Mouse (Mus musculus): ENCODE measurements at regions not wholly inside any gene's neighbourhood (a gene's known extent, or its start where the extent isn't known, plus 50 kb on each side); places are given as distances from the start of the nearest gene placed in this dataset.
A peak's percentile ranks its signal among the peaks of the same experiment; 100 is the strongest.

DNA sequence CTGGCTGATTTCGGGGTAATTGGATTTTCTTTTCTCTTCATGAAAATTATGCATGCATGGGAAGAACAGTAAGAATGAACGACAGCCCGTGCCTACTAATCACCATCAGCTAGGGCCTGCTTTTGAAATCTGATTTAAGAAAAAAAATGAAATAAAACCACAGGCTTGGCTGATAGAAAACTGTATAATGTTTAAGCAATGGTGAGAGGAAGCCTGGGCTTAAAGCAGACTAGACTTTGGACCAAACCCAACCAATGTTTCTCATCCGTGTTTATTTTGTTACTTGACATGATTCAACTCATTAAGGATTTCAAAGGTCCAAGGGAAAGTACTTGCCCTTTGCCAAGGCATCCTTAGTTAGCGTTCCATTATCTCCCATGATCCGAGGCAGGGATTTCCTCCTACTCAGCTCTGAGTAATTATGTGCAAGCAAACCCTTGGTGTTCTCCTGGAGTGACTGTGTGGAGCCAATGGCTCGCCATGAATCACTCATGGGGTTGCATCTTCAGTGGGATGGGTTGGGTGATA lies 231.9 kb downstream of the Spry2 start:
- peak; percentile 89 for DNase-seq (ENCODE audit: low read depth)
- no peak for TF ChIP-seq CTCF (IDR thresholded peaks at IDR 0.05; ENCODE audit: borderline replicate concordance, extremely low read depth, insufficient read depth, insufficient read length)
- TF ChIP-seq POLR2A (IDR thresholded peaks at IDR 0.05; ENCODE audit: borderline replicate concordance, extremely low read depth, insufficient read depth, insufficient read length, poor library complexity, severe bottlenecking) = no peak

DNA sequence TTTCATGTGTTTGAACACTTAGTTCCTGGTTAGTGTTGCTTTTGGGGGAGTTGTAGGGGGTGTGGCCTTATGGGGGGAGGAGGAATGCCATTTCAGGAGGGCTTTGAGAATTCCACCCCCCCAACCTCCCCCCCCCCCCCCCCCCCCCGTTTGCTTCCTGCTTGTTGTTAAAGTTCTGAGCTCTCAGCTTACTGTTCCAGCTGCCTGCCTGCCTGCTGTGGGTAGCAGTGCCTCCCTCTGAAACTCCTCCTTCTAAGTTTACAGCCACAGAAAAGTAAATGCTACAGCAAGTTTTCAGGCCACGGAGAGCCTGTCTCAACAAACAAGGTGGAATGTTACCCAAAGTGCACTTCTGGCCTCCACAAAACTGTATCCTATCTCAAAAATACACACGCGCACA lies 233.1 kb downstream of the Spry2 start:
- no peak for DNase-seq (ENCODE audit: low read depth)
- TF ChIP-seq POLR2A (IDR thresholded peaks at IDR 0.05; ENCODE audit: borderline replicate concordance, extremely low read depth, insufficient read depth, insufficient read length, poor library complexity, severe bottlenecking) (no peak), CTCF (IDR thresholded peaks at IDR 0.05; ENCODE audit: borderline replicate concordance, extremely low read depth, insufficient read depth, insufficient read length) (no peak)

DNA sequence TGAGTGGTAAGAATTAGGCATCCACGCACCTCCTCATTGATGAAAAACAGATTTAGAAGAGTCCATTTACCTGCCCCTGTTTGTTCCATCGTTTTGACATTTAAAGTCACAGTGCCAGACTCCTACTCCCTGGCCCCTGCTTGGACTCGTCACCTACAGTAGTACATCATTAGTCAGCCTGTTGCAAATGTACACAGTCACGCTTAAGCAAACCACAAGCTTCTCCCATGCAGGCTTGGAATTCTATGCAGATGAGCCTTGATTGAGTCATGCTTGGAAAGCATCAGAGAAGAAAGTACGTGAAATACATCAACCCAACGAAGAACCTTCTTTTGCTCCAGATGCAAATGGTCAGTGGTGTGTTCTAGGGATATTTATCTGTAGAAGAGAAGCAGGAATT lies 233.8 kb downstream of the Spry2 start:
- DNase-seq (ENCODE audit: low read depth) = no peak
- TF ChIP-seq CTCF (IDR thresholded peaks at IDR 0.05; ENCODE audit: borderline replicate concordance, extremely low read depth, insufficient read depth, insufficient read length) = no peak
- no peak for TF ChIP-seq POLR2A (IDR thresholded peaks at IDR 0.05; ENCODE audit: borderline replicate concordance, extremely low read depth, insufficient read depth, insufficient read length, poor library complexity, severe bottlenecking)

DNA sequence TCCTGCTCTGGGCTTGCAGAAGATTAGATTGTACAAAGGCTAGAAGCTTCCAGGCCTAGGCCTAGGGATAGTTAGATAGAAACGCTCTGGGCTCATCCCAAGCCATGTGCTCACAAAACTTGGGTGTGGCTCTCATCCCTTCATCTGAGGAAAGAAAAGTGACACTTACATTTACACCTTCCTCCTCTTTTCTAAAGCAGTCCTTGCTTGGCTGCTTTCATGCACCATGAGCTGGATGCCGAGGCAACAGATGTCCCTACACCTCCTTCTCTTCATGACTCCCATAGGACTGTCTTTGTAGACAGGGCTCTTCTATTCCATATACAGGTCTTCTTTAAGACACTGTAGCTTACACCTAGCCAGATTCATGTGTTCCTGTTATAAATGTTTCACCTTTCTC lies 238.3 kb downstream of the Spry2 start:
- DNase-seq (ENCODE audit: low read depth) = no peak
- TF ChIP-seq CTCF (IDR thresholded peaks at IDR 0.05; ENCODE audit: borderline replicate concordance, extremely low read depth, insufficient read depth, insufficient read length) = no peak
- TF ChIP-seq POLR2A (IDR thresholded peaks at IDR 0.05; ENCODE audit: borderline replicate concordance, extremely low read depth, insufficient read depth, insufficient read length, poor library complexity, severe bottlenecking) = no peak

DNA sequence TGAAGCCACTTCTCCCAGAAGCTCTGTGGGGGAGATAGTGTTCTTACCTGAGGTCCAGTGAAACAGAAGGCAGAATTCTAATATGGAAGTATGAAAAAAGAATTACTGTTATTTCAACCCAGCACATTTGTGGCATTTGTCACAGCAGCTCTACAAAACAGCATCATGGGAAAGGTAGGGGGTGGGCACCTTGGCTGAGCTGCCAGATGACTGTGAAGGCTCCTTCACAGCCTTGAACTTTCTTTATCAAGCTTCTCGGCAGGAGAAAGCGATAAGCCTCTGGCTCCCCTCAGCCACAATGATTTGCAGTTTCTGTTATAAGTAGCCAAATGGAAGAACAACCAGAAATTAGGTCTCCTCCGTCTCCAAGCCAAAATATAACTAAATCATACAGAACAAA lies 249.5 kb downstream of the Spry2 start:
- no peak for TF ChIP-seq POLR2A (IDR thresholded peaks at IDR 0.05; ENCODE audit: borderline replicate concordance, extremely low read depth, insufficient read depth, insufficient read length, poor library complexity, severe bottlenecking)
- TF ChIP-seq CTCF (IDR thresholded peaks at IDR 0.05; ENCODE audit: borderline replicate concordance, extremely low read depth, insufficient read depth, insufficient read length) = no peak
- DNase-seq (ENCODE audit: low read depth) = no peak

DNA sequence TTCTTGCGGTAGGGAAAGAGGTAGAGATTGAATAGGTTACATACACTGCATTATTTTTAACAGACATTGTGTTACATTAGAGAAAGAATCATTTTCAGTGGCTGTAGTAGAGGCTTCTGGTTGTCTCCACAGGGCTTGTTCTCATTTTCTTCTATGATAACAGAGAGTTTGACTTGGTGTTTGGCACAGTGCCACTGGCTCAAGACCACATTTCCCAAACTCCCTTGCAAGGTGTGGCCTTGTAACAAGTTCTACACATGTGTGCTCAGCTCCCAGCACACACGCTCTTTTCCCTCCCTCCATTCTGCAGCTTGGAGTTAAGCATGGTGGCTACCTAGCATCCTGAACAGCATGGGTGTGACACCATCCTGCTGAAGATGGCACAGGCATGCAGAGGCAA lies 252.2 kb downstream of the Spry2 start:
- TF ChIP-seq CTCF (IDR thresholded peaks at IDR 0.05; ENCODE audit: borderline replicate concordance, extremely low read depth, insufficient read depth, insufficient read length) (no peak), POLR2A (IDR thresholded peaks at IDR 0.05; ENCODE audit: borderline replicate concordance, extremely low read depth, insufficient read depth, insufficient read length, poor library complexity, severe bottlenecking) (no peak)
- no peak for DNase-seq (ENCODE audit: low read depth)

DNA sequence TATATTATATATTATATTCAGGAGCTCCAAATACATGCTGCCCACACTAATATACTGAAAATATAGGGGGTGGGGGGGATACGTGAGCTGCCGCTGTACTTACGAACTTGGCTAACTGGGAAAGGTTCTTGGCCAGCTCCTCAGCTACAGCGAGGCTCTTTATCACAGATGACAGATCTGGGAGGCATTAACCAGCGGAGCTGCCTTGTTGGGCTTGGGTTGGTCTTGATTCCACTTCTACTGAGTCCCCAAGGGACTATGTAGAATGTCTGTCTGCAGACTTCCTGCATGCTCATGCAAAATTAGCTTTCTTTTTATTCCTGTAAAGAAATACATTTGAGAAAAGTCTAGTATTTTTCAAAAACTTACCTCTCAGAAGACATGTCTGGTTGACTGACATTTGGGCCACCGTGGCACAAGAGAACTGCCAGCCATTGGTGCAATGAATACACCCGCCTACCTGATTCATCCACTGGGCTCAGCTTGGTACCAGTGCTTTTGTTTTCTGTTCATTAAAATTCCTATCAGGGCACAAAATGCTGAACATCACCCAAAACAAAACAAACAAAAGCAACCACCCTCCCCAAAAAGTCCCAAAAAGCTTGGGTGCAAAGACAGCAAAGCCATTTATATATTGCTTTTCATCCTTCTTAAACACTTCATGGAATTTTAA lies 253.2 kb downstream of the Spry2 start:
- DNase-seq (ENCODE audit: low read depth) = peak; percentile 69
- TF ChIP-seq CTCF (IDR thresholded peaks at IDR 0.05; ENCODE audit: borderline replicate concordance, extremely low read depth, insufficient read depth, insufficient read length) (no peak), POLR2A (IDR thresholded peaks at IDR 0.05; ENCODE audit: borderline replicate concordance, extremely low read depth, insufficient read depth, insufficient read length, poor library complexity, severe bottlenecking) (no peak)

DNA sequence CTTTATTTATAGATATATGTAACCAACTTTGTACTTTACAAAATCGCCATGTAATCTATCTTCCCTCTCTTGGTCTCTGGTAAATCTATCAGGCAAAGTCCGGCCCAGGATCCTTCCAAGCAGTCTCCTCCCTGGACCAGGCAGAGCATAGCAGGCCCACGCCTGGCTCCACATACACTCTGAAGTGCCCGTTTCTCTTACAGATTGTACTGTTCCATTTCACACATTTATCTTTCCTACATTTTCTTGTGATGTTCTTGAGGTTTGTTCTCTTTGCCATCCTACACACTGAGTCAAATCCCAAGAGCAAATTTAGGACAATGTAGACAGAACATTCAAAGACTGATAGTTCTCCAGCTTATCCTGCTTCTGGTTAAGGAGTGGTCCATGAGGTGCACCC lies 264.3 kb downstream of the Spry2 start:
- no peak for DNase-seq (ENCODE audit: low read depth)
- no peak for TF ChIP-seq POLR2A (IDR thresholded peaks at IDR 0.05; ENCODE audit: borderline replicate concordance, extremely low read depth, insufficient read depth, insufficient read length, poor library complexity, severe bottlenecking)
- TF ChIP-seq CTCF (IDR thresholded peaks at IDR 0.05; ENCODE audit: borderline replicate concordance, extremely low read depth, insufficient read depth, insufficient read length) = no peak

DNA sequence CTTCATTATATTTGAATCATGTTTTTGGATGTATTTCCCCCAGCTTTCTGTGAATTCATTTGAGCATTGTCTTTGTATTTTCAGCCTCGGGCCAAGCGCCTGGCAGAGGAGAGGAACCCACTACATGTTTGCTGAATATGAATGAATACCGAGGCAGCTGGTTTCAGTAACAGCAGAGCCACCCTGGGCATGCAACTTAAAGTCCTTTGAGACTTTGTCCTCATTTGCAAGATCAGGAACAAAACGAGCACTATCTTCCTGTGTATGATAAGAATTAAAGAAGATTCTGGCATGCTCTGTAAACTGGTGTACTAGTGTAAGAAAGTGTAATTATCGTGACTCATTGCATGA lies 265.0 kb downstream of the Spry2 start:
- DNase-seq (ENCODE audit: low read depth) = peak; percentile 89
- TF ChIP-seq POLR2A (IDR thresholded peaks at IDR 0.05; ENCODE audit: borderline replicate concordance, extremely low read depth, insufficient read depth, insufficient read length, poor library complexity, severe bottlenecking) = no peak
- TF ChIP-seq CTCF (IDR thresholded peaks at IDR 0.05; ENCODE audit: borderline replicate concordance, extremely low read depth, insufficient read depth, insufficient read length) = no peak

DNA sequence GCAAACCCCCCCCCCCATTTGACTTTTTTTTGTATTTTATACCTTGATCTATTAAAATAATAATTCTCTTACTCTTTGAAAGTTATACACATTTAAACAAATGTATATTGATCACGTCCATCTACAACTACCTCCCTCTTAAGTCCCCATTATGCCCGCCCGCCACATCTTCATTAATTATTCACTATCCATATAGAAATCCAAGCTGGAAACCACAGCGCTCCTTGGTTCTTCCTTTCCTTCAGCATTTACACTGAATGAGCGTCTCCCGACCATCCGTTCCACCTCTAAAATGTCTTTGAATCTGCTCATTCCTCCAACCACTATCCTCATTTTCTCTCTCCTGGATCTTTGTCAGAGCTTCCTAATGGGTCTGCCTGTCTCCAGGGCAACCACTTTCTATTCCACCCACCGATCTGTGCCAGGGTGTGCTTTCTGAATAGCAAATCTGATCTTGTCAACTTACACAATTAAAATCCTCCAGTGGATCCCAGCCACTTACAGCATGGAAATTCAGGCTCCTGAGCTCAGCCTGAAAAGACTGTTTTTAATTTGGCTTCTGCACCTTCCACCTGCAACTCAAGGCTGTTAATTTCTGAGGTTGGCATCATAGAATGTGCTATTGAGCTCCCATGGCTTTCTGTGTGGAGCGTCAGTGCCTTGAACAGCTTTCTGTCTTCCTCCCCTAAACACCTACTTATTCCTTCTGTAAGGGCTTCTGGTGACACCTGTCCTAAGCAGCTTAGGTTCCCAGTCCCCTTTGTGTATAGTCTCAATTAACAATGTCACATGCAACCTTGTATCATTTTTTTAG lies 265.5 kb downstream of the Spry2 start:
- TF ChIP-seq POLR2A (IDR thresholded peaks at IDR 0.05; ENCODE audit: borderline replicate concordance, extremely low read depth, insufficient read depth, insufficient read length, poor library complexity, severe bottlenecking) (no peak), CTCF (IDR thresholded peaks at IDR 0.05; ENCODE audit: borderline replicate concordance, extremely low read depth, insufficient read depth, insufficient read length) (no peak)
- peak; percentile 95 for DNase-seq (ENCODE audit: low read depth)

DNA sequence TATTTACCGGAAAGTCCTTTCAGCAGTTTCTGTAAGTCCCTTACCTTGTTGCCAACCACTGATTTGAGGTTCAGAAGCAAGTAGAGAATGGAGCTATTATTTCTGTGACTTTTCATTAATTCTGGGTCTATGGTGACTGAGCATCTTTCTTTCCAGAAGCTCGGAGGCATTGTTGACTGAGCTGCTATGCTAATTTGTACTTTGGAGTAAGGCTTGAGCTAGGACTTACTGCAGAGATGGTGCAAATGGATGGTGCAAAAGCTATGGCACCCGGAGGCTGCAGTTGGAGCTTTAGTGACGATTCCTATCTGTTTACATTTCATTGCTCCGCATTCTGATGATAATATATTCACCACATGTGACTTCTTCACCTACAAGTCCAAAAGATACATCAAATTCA lies 266.2 kb downstream of the Spry2 start:
- TF ChIP-seq CTCF (IDR thresholded peaks at IDR 0.05; ENCODE audit: borderline replicate concordance, extremely low read depth, insufficient read depth, insufficient read length) = no peak
- no peak for TF ChIP-seq POLR2A (IDR thresholded peaks at IDR 0.05; ENCODE audit: borderline replicate concordance, extremely low read depth, insufficient read depth, insufficient read length, poor library complexity, severe bottlenecking)
- peak; percentile 67 for DNase-seq (ENCODE audit: low read depth)

DNA sequence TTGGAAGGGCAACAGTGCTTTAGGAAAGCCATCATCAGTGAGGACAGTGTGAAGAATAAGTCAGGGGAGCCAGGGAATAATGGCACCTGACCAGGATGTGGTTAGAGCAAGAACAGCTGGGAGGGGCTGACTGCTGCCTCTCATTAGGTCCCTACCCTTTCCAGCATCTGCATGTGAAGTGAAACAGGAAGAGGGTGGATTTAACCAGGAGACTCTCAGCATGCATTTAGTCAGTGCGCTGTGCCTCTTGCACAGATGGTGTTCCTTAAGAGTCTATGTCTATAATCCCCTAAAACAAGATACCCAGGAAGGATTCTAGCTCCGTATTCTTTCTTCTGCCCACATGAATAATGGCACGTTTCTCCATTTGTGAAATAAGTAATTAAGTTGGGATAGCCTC lies 267.9 kb downstream of the Spry2 start:
- TF ChIP-seq POLR2A (IDR thresholded peaks at IDR 0.05; ENCODE audit: borderline replicate concordance, extremely low read depth, insufficient read depth, insufficient read length, poor library complexity, severe bottlenecking) = no peak
- TF ChIP-seq CTCF (IDR thresholded peaks at IDR 0.05; ENCODE audit: borderline replicate concordance, extremely low read depth, insufficient read depth, insufficient read length) = no peak
- no peak for DNase-seq (ENCODE audit: low read depth)

Data from brain, embryonic 14.5 days (tissue).